Mouse (Mus musculus): Measurements from ENCODE around the gene Lcn12. TPM values are rescaled to one million over a fixed set of nuclear protein-coding genes. Genes with fewer than 3 reads are reported as not detected.

The Lcn12 gene
- polyA plus RNA-seq, 1 experiment from 2014 or later = not detected

DNA sequence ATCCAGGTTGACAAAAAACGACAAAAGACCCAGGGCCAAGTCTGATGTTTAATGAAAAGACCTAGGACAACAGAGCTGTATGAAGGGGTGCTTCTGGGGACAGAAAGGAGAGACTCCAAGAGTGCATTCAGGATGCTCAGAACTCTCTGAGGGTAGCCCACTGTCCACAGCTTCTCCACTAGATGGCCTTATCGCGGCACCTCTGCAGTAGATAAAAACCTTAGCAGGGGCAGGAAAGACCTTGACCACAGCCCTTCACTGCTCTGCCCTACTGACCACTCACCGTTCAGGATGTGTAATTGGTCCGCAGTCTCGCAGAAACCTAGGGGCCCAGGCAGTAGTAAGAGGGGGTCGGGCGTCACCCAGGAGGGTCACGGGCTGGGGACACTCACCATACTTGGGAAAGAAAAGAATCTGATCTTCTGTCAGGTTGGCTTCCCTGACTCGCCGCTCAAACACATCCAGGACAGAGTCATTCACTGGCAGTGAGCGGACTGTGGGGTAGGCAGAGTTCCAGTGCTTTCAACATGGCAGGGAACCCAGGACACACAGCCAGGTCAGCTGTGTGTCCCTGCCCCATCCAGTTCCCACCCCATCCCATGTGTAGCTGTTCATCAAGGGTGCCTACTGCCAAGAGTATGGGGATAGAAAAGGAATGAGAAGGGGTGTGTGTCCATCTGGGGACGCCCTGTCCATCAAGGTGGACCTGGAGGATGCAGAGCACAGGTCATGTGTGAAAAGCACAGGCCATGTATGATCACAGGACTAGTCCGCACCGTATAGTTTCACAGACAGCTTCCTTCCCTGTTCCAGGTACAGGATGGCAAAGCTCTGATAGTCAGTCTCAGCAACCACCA lies 5.1 kb upstream of the Lcn12 start:
- H3K27me3 ChIP-seq (replicated peaks; ENCODE audit: control insufficient read depth, insufficient read depth, low read length) = no peaks in the 10 kb centered on the region
- 71% methylated on average over 15 of the region's 15 CpGs for WGBS

GRCm38 (mm10) chr2:25497846-25498575 lies 4.3 kb upstream of the Lcn12 start:
- Histone ChIP-seq H3K9ac (ENCODE audit: low read depth, low read length) (peak overlapping the region; percentile 31), H3K4me2 (ENCODE audit: low read depth, low read length) (peak overlapping the region; percentile 32; the same call in 1 of the 2 replicates), H3K9me3 (ENCODE audit: control insufficient read depth, low read length) (no peaks in the 10 kb centered on the region), H3K36me3 (ENCODE audit: control insufficient read depth, insufficient read depth, low read length) (0 out of 2 replicates have a peak, but pooled peaks cover 3% of the 10 kb centered on the region), H3K27ac (ENCODE audit: low read length) (peak overlapping the region; percentile 76), H3K4me3 (ENCODE audit: low read length) (no peak overlapping the region), H3K27me3 (replicated peaks; ENCODE audit: control insufficient read depth, insufficient read depth, low read length) (no peaks in the 10 kb centered on the region), H3K4me1 (ENCODE audit: control insufficient read depth, insufficient read depth, low read length) (peaks cover 21% of the 10 kb centered on the region)
- WGBS = 51% methylated on average over 6 of the region's 6 CpGs
- peak; percentile 34 for ATAC-seq

More for the DNA sequence above, 5.1 kb upstream of the Lcn12 start:
- Histone ChIP-seq H3K4me1 (ENCODE audit: control insufficient read depth, insufficient read depth, low read length) (peaks cover 21% of the 10 kb centered on the region), H3K36me3 (ENCODE audit: control insufficient read depth, insufficient read depth, low read length) (0 out of 2 replicates have a peak, but pooled peaks cover 5% of the 10 kb centered on the region), H3K4me2 (ENCODE audit: low read depth, low read length) (no peak overlapping the region), H3K9me3 (ENCODE audit: control insufficient read depth, low read length) (no peaks in the 10 kb centered on the region), H3K27ac (ENCODE audit: low read length) (peak overlapping the region; percentile 76), H3K9ac (ENCODE audit: low read depth, low read length) (peak overlapping the region; percentile 31; the same call in 1 of the 2 replicates), H3K4me3 (ENCODE audit: low read length) (no peak overlapping the region)
- ATAC-seq = no peak

GRCm38 (mm10) chr2:25496462-25496861 lies 2.8 kb upstream of the Lcn12 start:
- H3K9ac ChIP-seq (ENCODE audit: low read depth, low read length) = no peak overlapping the region
- H3K4me2 ChIP-seq (ENCODE audit: low read depth, low read length) = no peak overlapping the region
- no peaks in the 10 kb centered on the region for H3K9me3 ChIP-seq (ENCODE audit: control insufficient read depth, low read length)
- no peak overlapping the region for H3K27ac ChIP-seq (ENCODE audit: low read length)
- H3K27me3 ChIP-seq (replicated peaks; ENCODE audit: control insufficient read depth, insufficient read depth, low read length) = no peaks in the 10 kb centered on the region
- no peak overlapping the region for H3K4me3 ChIP-seq (ENCODE audit: low read length)
- no peak for ATAC-seq
- H3K4me1 ChIP-seq (ENCODE audit: control insufficient read depth, insufficient read depth, low read length) = peaks cover 10% of the 10 kb centered on the region
- 39% methylated on average over 4 of the region's 4 CpGs for WGBS
- no peaks in the 10 kb centered on the region for H3K36me3 ChIP-seq (ENCODE audit: control insufficient read depth, insufficient read depth, low read length)

DNA sequence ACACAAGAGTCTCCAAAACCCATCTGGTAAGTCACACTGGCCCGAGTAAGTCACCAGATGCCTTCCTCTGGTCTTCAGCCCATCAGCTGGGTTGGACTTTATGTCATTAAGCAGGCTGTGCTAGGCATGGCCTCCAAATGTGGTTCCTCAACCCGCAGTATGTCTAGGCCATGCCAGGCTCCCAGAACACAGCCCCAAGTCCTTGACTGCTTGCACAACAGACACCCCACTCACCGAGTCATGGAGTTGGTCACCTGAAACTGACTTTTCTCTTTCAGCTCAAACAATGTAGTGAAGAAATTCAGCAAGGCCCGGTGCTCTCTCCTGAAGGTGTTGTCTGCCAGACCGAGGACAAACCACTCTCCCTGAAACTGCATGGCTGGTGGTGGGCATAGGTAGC lies 723 bp downstream of the Lcn12 start:
- Histone ChIP-seq H3K27ac (ENCODE audit: low read length) (no peak overlapping the region), H3K36me3 (ENCODE audit: control insufficient read depth, insufficient read depth, low read length) (no peaks in the 10 kb centered on the region), H3K9me3 (ENCODE audit: control insufficient read depth, low read length) (no peaks in the 10 kb centered on the region), H3K9ac (ENCODE audit: low read depth, low read length) (no peak overlapping the region), H3K27me3 (replicated peaks; ENCODE audit: control insufficient read depth, insufficient read depth, low read length) (no peaks in the 10 kb centered on the region), H3K4me2 (ENCODE audit: low read depth, low read length) (no peak overlapping the region), H3K4me3 (ENCODE audit: low read length) (no peak overlapping the region), H3K4me1 (ENCODE audit: control insufficient read depth, insufficient read depth, low read length) (peaks cover 4% of the 10 kb centered on the region)
- 82% methylated on average over 5 of the region's 5 CpGs for WGBS
- no peak for ATAC-seq

GRCm38 (mm10) chr2:25488671-25489068 lies 5.0 kb downstream of the Lcn12 start:
- Histone ChIP-seq H3K9ac (ENCODE audit: low read depth, low read length) (no peak overlapping the region), H3K9me3 (ENCODE audit: control insufficient read depth, low read length) (no peaks in the 10 kb centered on the region), H3K4me3 (ENCODE audit: low read length) (no peak overlapping the region), H3K27me3 (replicated peaks; ENCODE audit: control insufficient read depth, insufficient read depth, low read length) (no peaks in the 10 kb centered on the region), H3K4me2 (ENCODE audit: low read depth, low read length) (no peak overlapping the region), H3K27ac (ENCODE audit: low read length) (no peak overlapping the region), H3K4me1 (ENCODE audit: control insufficient read depth, insufficient read depth, low read length) (peaks cover 15% of the 10 kb centered on the region), H3K36me3 (ENCODE audit: control insufficient read depth, insufficient read depth, low read length) (no peaks in the 10 kb centered on the region)
- 78% methylated on average over 7 of the region's 7 CpGs for WGBS
- ATAC-seq = no peak

DNA sequence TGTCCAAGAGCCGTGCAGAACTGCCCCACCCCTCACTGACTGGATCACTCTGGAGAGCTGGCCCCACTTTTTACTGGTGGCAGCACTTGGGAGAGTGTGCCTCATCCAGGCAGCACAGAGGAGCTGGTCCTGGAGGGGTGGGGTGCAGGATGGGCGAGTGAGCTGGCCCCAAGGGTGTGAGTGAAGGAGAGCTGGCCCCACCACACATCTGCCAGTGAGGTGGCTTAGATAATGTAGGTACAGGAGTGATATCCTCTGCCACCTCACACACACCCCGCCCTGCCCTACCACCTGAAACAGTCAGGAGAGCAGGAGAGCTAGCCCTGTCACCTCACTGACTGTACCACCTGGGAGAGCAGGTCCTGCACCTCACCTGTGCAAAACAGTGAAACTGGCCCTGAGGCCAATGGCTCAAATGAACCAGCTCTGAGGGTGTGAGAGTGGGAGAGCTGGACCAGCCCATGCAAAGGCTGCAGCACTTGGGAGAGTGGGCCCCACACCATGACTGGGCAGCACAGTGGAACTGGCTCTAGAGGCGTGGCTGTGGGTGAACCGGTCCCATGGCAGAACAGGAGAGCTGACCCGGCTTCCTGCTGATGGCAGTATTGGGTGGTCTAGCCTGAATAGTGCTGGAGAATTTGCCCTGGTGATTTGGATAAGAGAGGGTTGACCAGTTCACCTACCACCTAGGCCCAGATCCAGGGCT lies 5.6 kb downstream of the Lcn12 start:
- Histone ChIP-seq H3K4me3 (ENCODE audit: low read length) (no peak overlapping the region), H3K27me3 (replicated peaks; ENCODE audit: control insufficient read depth, insufficient read depth, low read length) (no peaks in the 10 kb centered on the region), H3K36me3 (ENCODE audit: control insufficient read depth, insufficient read depth, low read length) (no peaks in the 10 kb centered on the region), H3K27ac (ENCODE audit: low read length) (no peak overlapping the region), H3K4me2 (ENCODE audit: low read depth, low read length) (no peak overlapping the region), H3K9me3 (ENCODE audit: control insufficient read depth, low read length) (no peaks in the 10 kb centered on the region), H3K9ac (ENCODE audit: low read depth, low read length) (peak overlapping the region; percentile 22; the same call in 1 of the 2 replicates), H3K4me1 (ENCODE audit: control insufficient read depth, insufficient read depth, low read length) (peaks cover 15% of the 10 kb centered on the region)
- peak; percentile 31 for ATAC-seq
- WGBS = 53% methylated on average over 6 of the region's 6 CpGs

- ATAC-seq = peak; percentile 79
- WGBS = 47% methylated on average over 11 of the region's 11 CpGs
- Histone ChIP-seq H3K9ac (ENCODE audit: low read depth, low read length) (peak overlapping the region; percentile 29; the same call in 1 of the 2 replicates), H3K4me3 (ENCODE audit: low read length) (no peak overlapping the region), H3K9me3 (ENCODE audit: control insufficient read depth, low read length) (no peaks in the 10 kb centered on the region), H3K27ac (ENCODE audit: low read length) (peak overlapping the region; percentile 39), H3K4me2 (ENCODE audit: low read depth, low read length) (0 out of 2 replicates have a peak overlapping the region, but pooled peaks have one; percentile 12), H3K36me3 (ENCODE audit: control insufficient read depth, insufficient read depth, low read length) (no peaks in the 10 kb centered on the region), H3K27me3 (replicated peaks; ENCODE audit: control insufficient read depth, insufficient read depth, low read length) (no peaks in the 10 kb centered on the region), H3K4me1 (ENCODE audit: control insufficient read depth, insufficient read depth, low read length) (peaks cover 15% of the 10 kb centered on the region)
These were observed 8.6 kb downstream of the Lcn12 start for GRCm38 (mm10) chr2:25484901-25485647.

GRCm38 (mm10) chr2:25482969-25483368 lies 10.7 kb downstream of the Lcn12 start:
- WGBS = 25% methylated on average over 7 of the region's 7 CpGs
- H3K9me3 ChIP-seq (ENCODE audit: control insufficient read depth, low read length) = no peaks in the 10 kb centered on the region
- H3K4me3 ChIP-seq (ENCODE audit: low read length) = no peak overlapping the region
- H3K36me3 ChIP-seq (ENCODE audit: control insufficient read depth, insufficient read depth, low read length) = no peaks in the 10 kb centered on the region
- H3K27ac ChIP-seq (ENCODE audit: low read length) = no peak overlapping the region
- ATAC-seq = no peak
- H3K4me2 ChIP-seq (ENCODE audit: low read depth, low read length) = no peak overlapping the region
- no peaks in the 10 kb centered on the region for H3K27me3 ChIP-seq (replicated peaks; ENCODE audit: control insufficient read depth, insufficient read depth, low read length)
- H3K9ac ChIP-seq (ENCODE audit: low read depth, low read length) = no peak overlapping the region
- peaks cover 12% of the 10 kb centered on the region for H3K4me1 ChIP-seq (ENCODE audit: control insufficient read depth, insufficient read depth, low read length)
